Mouse (Mus musculus) testis, adult 2 months (tissue): Measurements from ENCODE around the gene Gorab.

Experiments used
- CTCF ChIP-seq: fragments of 200-500 bp; IDR thresholded peaks from 2 replicates; pipeline ENCODE4 v1.5.1; 2012; ENCODE audit warnings: low read depth, mild to moderate bottlenecking, inconsistent platforms, low read length, moderate library complexity; ENCODE audit not compliant: control insufficient read depth, insufficient read depth, insufficient replicate concordance
- POLR2A ChIP-seq: fragments of 200-500 bp; IDR thresholded peaks from 2 replicates; pipeline ENCODE4 v1.6.1; 2012; ENCODE audit warnings: low read depth, mild to moderate bottlenecking, inconsistent platforms, low read length, moderate library complexity; ENCODE audit not compliant: control insufficient read depth

- TF ChIP-seq CTCF (no peak), POLR2A (no peak)
Observed at GRCm38 (mm10) chr1:163338525-163339218, 64.8 kb downstream of the Gorab start.
